Mouse (Mus musculus) kidney, postnatal 4 days (tissue): ENCODE measurements at regions not wholly inside any gene's neighbourhood (a gene's known extent, or its start where the extent isn't known, plus 50 kb on each side); places are given as distances from the start of the nearest gene placed in this dataset.
A peak's percentile ranks its signal among the peaks of the same experiment; 100 is the strongest.

Source experiments
- DNase-seq, 2 experiments: peaks; one replicate each; pipeline ENCODE4 v3.0.0; 2021; ENCODE audit warnings: mixed read lengths in 2 of 2

- DNase-seq = no peak
Measured at GRCm38 (mm10) chr8:87105106-87105505, 220.0 kb upstream of the N4bp1 start.

- peak; percentile 28 to 34 for DNase-seq
Measured at GRCm38 (mm10) chr8:87095211-87095610, 210.2 kb upstream of the N4bp1 start.

DNA sequence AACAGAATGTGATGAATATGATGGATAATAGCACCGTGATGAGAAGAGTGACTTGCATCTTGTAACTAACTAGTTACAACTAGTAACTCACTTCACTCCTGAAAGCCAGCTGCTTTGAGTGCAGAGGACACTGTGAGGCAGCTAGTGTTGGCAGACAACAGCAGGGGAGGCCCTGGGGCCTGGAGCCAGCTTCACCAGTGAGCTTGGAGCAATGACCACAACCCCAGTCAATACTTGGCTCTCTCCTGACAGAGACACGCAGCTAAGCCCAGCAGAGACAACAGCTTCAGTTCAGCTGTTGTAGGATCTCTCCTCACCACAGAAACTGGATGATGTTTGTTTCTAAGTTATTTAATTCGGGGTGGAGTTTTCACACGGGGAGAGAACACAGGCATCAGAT, 209.6 kb upstream of the N4bp1 start:
- DNase-seq = no peak

- DNase-seq = no peak
Measured at GRCm38 (mm10) chr8:87093716-87094115, 208.7 kb upstream of the N4bp1 start.

DNA sequence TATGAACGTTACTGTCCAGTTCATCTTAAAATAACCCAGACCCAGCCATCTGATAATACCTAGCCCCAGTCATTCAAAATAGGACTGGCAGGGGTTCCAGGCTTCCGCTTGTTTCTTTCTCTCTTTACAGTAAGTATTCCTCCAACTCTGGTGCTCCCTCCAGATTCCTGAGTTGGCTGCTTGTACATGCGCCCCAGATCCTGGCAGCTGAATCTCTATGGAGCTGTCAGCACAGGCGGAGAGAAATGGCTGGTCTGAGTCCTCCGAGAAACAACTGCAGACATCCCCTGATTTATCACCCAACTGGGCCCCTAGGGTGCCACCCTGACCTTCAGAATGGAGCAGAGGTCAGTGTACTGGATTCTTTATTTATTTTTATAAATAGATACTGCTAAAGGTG, 208.0 kb upstream of the N4bp1 start:
- DNase-seq = no peak

DNA sequence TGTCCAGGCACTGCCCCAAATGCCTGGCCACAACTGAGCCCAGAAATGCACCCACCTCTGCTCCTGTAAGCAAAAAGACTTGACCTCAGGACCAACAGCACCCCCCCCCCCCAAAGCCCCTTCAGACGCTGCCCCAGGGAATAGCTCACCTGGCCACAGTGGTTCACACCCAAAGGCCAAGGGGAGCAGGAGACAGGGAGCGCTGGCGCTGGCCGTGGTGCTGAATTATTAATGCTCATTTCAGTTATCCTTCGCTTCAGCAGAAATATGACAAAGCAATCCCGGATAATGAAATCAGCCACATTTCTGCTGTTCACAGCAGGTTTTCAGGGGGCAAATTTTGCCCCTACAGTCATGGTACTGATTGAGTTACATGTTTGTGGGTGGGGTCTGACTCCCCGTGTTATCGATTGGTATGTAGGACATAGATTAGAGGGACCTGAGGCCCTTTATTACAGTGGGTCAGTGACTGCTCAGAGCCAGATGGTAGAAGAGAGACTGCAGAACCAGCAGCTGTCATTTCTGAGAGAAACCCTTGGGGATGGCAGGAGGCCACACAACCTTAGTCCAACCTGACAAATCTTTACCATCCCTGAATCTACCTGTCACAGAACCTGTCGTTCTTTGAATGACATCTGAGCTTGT, 202.5 kb upstream of the N4bp1 start:
- DNase-seq = peak; percentile 72 to 75

DNA sequence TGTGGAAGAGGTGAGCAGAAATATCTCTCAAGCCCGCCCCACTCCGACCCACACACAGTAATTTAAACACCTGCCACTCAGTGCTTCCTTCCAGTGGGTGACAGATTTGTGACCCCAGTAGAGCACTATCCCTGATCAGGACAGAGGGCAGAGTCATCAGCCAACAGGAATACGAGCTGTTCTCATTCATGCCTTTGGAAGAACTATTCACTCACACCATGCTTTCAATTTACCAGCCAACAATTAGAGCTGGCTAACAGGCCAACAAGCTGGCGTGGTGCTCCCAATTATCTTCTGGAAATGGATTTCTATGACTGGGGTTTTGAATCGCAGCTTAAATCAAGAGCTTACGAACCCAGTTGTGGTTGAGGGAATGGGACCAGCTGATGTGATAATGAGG, 193.2 kb upstream of the N4bp1 start:
- no peak for DNase-seq

DNA sequence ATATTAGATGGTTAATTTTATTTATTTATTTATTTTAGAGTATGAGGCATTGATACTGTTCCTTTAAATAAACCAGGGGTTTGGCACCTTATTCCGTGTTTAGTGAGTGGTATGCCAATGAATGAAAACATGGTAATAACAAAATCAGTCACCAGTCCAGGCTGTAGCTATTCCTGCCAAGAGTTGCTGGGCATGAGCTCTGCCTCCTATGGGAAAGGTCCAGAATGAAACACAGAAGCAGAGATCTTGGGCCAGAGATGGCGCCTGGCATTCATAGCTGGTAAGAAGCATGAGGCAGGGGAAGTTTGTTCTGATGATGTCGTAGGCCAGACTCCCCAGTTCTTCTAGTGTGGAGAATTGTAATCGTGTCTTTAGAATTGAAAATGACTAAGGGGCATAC, 190.9 kb upstream of the N4bp1 start:
- no peak for DNase-seq

DNA sequence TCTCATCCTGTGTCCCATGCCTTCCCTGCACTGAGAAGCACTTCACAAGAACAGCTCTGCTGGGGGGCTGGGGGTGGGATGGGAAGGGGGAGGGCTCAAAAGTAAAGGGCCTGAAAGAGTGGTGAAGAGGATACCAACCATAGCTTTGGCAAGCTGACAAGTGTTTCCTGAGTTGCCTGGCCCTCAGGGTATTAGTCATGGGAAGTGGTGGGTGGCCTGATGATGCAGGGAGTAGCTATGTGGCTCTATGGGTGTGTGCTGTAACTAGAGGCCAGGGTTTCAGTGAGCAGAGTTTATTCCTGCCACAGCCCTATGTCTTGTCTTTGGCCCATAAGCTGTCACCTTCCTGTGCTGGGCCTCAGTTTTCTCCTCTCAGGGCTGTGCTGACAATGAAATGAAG, 186.2 kb upstream of the N4bp1 start:
- DNase-seq = no peak

DNA sequence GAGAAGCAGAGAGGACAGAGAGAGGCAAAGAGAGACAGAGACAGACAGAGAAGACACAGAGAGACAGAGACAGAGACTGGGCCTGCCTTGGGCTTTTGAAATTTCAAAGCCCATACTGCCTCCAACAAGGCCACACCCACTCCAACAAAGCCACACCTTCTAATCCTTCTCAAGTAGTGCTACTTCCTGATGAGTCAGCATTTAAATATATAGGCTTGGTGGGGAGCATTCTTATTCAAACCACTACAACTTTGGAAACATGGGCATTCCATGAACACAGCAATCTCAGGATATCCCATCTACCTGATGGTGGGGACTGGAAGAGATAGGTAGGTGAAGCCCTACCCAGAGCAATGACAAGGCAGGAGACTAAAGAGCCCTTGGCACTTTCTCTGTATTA, 182.0 kb upstream of the N4bp1 start:
- no peak for DNase-seq

DNA sequence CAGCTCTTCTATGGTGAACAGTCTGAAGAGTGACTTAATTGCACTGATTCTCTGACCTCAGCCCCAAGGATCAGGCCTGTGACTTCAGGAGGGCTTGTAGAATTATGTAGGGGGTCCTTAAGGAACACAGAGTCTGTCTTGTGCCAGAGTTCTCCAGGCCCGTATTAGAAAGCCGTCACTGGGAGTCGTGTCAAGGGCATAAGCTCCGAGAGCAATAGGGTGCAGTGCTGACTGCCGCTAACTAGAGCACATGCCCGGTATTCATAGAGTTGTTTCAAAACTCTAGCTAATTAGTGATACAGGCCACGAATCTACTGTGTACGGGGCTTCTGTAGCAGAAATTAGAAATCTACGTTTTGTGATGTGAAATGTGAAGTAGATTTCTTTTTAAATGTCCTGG, 179.7 kb upstream of the N4bp1 start:
- DNase-seq = no peak

DNA sequence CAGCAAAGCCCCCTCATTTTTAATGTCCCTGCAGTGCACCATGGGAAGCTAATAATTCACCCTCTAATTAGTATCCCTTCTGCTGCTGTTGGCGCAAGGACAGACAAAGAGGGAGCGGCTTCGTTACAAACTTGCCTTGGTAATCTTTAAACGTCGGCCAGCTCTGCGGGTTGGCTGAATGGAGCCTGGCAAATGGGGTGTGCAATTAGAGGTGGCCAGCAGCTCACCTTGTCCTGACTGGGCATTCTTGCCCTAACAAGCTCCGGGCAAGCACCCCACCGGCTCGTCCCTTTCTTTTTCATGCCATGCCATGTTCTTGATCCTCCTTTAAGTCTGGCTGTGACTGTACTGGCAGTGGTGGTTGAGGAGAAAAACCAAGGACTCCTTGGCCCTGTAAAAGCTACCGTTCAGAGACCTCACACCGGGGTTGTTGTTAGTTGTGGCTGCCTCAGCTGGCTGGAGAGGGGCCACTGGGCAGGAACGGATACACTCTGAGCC, 179.2 kb upstream of the N4bp1 start:
- DNase-seq = peak; percentile 8 to 27

- DNase-seq = no peak
Measured at GRCm38 (mm10) chr8:87063588-87063987, 178.5 kb upstream of the N4bp1 start.

DNA sequence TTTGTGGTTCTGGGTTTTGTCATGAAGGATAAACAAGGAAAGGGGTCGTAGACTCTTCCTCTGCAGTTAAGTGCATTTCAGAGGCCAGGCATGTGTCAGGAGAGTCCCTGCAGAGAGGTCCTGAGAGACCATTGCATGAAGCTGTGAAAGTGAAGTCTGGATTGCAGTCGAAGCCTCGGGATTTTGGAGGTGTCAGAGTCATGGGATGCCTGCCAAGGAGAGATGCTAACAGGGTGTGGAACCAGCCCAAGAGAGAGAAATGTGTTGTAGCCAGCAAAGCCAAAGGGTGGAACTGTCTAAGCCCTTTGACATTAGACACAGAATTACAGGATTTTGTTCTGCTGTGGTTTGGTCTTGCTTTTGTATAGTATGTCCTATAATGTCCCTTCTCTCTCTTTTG, 164.7 kb upstream of the N4bp1 start:
- DNase-seq = no peak

DNA sequence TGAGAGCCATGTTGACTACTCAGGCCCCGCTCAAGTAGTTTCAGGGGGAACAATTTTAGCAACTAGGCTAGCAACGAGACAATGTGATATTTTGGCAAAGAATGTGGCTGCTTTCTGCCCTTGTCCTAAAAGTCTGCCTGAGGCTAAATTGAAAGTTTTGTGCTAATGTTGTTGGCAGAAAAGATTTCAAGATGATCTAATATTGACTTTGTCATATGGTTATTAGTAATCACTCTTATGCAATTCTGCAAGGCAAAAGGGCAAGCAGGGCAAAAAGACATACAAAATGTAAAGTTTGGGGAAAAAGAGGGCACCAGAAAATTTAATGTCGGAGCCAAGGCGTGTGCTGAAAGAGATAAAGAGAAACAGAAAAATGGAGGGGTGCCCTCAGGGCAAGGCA, 164.1 kb upstream of the N4bp1 start:
- DNase-seq = no peak

- no peak for DNase-seq
Measured at GRCm38 (mm10) chr8:87046590-87046989, 161.5 kb upstream of the N4bp1 start.

DNA sequence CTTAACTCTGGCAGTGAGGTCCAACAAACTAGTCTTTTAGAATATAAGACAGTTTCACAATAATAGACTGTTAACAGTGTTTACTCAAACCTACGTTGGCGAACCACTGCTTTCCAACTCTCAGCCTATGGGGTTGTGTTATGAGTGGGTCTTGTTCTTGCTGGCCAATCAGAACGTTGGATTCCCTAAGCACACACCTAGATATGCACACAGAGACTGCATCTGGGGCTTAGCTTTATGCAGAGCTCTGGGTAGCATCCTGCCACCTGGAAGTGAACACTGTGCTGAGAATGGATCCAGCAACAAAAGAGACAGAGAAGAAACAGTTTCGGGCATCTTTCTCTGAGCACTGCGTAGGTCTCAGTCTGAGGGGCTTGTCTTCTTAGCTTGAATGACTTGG, 158.0 kb upstream of the N4bp1 start:
- DNase-seq = no peak

- DNase-seq = peak; percentile 28 to 38
Measured at GRCm38 (mm10) chr8:87037620-87038380, 152.7 kb upstream of the N4bp1 start.

DNA sequence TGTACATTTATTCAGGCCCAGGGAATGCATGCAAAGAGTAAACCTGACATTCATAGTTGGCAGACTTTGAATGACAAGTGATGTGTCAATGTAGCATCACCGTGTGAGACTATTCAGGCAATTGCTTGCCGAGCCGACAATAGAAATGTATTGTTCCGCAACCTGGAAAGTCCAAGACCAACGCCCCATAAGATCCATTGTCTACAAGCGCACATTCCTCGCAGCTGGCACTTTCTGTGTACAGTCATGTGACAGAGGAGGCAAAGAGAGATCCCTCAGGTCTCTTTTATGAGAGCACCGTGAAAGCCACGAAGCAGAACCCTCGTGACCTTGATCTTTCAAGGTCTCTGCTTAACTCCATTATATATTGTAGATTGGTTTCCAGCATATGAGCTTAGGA, 150.9 kb upstream of the N4bp1 start:
- DNase-seq = no peak

DNA sequence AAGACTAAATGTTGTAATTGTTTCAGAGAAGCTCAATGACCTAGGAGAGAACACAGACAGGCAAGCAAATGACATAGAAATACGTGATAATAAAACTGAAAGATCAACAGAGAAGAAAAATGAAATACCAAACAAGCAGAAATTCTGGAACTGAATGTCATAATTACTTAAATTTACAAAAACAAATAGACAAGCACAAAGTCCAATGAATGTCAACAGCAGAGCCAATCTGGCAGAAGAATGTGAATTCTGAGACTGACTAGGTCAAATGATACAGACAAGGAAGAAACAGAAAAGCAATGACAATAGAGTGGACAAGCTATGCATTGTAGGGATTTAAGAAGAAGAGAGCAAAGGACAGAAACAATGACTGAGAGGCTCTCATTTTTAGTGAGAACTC, 143.1 kb upstream of the N4bp1 start:
- no peak for DNase-seq

DNA sequence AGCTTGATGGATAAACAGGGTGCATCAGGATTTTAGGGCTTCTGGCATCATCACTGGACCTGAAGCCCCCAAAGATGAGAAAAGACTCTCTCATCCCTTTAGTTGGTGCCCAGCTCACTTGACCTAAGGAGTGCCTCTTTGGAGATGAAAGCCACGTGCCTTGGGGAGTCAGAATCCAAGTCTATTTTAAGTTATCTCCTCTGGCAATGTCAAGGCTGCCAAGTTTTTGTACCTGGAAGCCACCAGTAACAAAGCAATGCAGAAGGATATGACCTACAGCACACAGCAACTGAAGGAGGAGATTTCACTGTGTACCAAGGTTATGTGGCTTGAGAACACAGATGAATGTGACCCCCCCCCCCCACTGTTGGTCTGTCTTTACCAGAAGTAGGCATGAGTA, 140.9 kb upstream of the N4bp1 start:
- no peak for DNase-seq

DNA sequence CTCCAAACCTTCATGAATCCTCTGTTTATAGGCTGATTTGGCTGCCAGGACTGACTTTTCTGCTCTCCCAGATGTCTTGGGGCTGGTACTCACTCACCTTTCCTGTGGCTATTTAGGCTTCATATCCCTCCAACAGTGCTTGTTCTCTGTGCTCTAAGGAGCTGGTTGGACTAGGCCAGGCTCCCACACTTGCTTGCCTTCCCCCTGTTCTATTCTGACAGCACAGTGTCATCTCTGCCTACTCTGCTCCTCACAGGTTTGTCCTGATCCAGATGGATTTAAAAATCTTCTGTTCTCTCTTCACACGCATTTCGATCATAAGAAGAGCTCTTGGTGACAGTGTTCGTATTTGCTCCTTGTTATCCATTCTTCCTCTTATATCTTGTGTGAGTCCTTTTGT, 134.7 kb upstream of the N4bp1 start:
- no peak for DNase-seq

- no peak for DNase-seq
Measured at GRCm38 (mm10) chr8:86975546-86975945, 90.5 kb upstream of the N4bp1 start.

- DNase-seq = no peak
Measured at GRCm38 (mm10) chr8:86971736-86972135, 86.7 kb upstream of the N4bp1 start.

GRCm38 (mm10) chr8:86969051-86969450, 84.0 kb upstream of the N4bp1 start:
- DNase-seq = no peak
